Mouse (Mus musculus) ES-E14 (cell line): Measurements from ENCODE around the gene Gramd1b. TPM values are rescaled to one million over a fixed set of nuclear protein-coding genes. Genes with fewer than 3 reads are reported as not detected.

Source experiments
- DNase-seq: peaks from one replicate; pipeline ENCODE4 v3.0.0-alpha.2; 2013; ENCODE audit warnings: low read depth, low spot score
- H3K27ac ChIP-seq: 2 replicates; pipeline ENCODE4 v1.5.1; 2012; ENCODE audit warnings: low read depth, mild to moderate bottlenecking, low read length, moderate library complexity, mixed read lengths; ENCODE audit not compliant: poor library complexity, insufficient read depth, severe bottlenecking
- H3K36me3 ChIP-seq: 2 replicates; pipeline ENCODE4 v1.6.1; 2012; ENCODE audit warnings: mild to moderate bottlenecking, low read length, moderate library complexity, mixed read lengths; ENCODE audit not compliant: control insufficient read depth, poor library complexity, insufficient read depth, severe bottlenecking
- H3K4me1 ChIP-seq, 2 experiments: fragments of 150-350 bp in 1 of 2; sonication (generic) in 1 of 2; 2 replicates each; pipeline ENCODE4 v1.6.1; 2012; ENCODE audit warnings: low read length in 2 of 2, mild to moderate bottlenecking in 1 of 2, mixed read lengths in 1 of 2; ENCODE audit not compliant: control insufficient read depth in 2 of 2, insufficient read depth in 2 of 2, poor library complexity in 1 of 2
- H3K4me3 ChIP-seq, 2 experiments: fragments of 150-350 bp in 1 of 2; sonication (generic) in 1 of 2; 2 replicates each; pipeline ENCODE4 v1.5.1; 2012; ENCODE audit warnings: low read length in 2 of 2, low read depth in 1 of 2, mild to moderate bottlenecking in 1 of 2, mixed read lengths in 1 of 2; ENCODE audit not compliant: insufficient read depth in 1 of 2, poor library complexity in 1 of 2, severe bottlenecking in 1 of 2
- H3K9ac ChIP-seq: 2 replicates; pipeline ENCODE4 v1.6.1; 2012; ENCODE audit warnings: low read depth, mild to moderate bottlenecking, low read length, mixed read lengths; ENCODE audit not compliant: poor library complexity, insufficient read depth, severe bottlenecking
- H3K9me3 ChIP-seq: fragments of 150-350 bp; sonication (generic); 2 replicates; pipeline ENCODE4 v1.6.1; 2012; ENCODE audit warnings: low read depth, mild to moderate bottlenecking, low read length; ENCODE audit not compliant: control insufficient read depth, insufficient read depth
- CHD2 ChIP-seq: IDR thresholded peaks from 2 replicates; pipeline ENCODE4 v1.6.1; 2014; ENCODE audit warnings: mild to moderate bottlenecking, low read depth, low read length, inconsistent platforms
- HCFC1 ChIP-seq: IDR thresholded peaks from 2 replicates; pipeline ENCODE4 v1.6.1; 2012; ENCODE audit warnings: low read length, inconsistent platforms, borderline replicate concordance; ENCODE audit not compliant: insufficient read depth
- MAFK ChIP-seq: IDR thresholded peaks from 2 replicates; pipeline ENCODE4 v1.6.1; 2014; ENCODE audit warnings: mild to moderate bottlenecking, low read depth, low read length, inconsistent platforms; ENCODE audit not compliant: insufficient read depth
- ZC3H11A ChIP-seq: IDR thresholded peaks from 2 replicates; pipeline ENCODE4 v1.6.1; 2012; ENCODE audit warnings: low read depth, mild to moderate bottlenecking, inconsistent platforms, low read length, borderline replicate concordance
- ZNF384 ChIP-seq: IDR thresholded peaks from 2 replicates; pipeline ENCODE4 v1.6.1; 2012; ENCODE audit warnings: low read depth, low read length, inconsistent platforms
- in situ Hi-C, 2 experiments: fragments of 600-800 bp; cut with MboI; formaldehyde crosslinking; loops; one replicate each; pipeline ENCODE4 v1.15.1; 2025; ENCODE audit warnings: low sequenced_read_pairs in 2 of 2, inconsistent platforms in 1 of 2; ENCODE audit not compliant: unreplicated experiment in 2 of 2
- total RNA-seq: library from RNA; depleted of rRNA; stranded (reverse); fragments of 300-350 nt; gene quantifications from 2 replicates; pipeline ENCODE4 v1.2.3, GENCODE M21; 2012

Gramd1b gene
- total RNA-seq, 1 experiment = 24.1 TPM

GRCm38 (mm10) chr9:40420652-40421335 lies 110.4 kb downstream of the Gramd1b start:
- Histone ChIP-seq H3K4me3 (no peak overlapping the region), H3K9me3 (no peaks in the 10 kb centered on the region), H3K4me1 (peaks cover 0 to 5% of the 10 kb centered on the region in 2 experiments; a peak in 2 of 4 replicates), H3K36me3 (no peaks in the 10 kb centered on the region), H3K27ac (no peak overlapping the region), H3K9ac (no peak overlapping the region)
- in situ Hi-C loops = no loop called here
- no peak for TF ChIP-seq ZNF384
- no peak for TF ChIP-seq CHD2
- no peak for TF ChIP-seq MAFK
- no peak for DNase-seq

DNA sequence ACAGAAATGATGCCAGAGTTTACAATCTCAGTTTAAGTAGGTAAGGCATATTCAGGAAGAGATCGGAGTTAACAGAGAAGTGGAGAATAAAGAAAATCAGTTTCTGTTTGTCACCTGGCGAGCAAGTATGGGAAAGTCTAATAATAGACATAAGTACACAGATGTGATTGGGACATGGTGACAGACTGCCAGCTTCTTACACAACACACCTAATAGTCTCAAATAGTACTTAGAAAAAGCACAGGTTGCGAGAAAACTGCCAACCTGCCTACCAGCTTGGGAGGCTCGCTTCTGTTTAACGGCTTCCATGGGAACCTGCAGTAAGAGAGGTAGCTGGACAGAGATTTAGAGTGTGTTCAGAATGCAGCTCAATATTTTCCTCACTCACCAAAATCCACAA lies 112.4 kb downstream of the Gramd1b start:
- Histone ChIP-seq H3K27ac (no peak overlapping the region), H3K36me3 (no peaks in the 10 kb centered on the region), H3K4me1 (peaks cover 0 to 5% of the 10 kb centered on the region in 2 experiments; a peak in 2 of 4 replicates), H3K9ac (no peak overlapping the region), H3K9me3 (no peaks in the 10 kb centered on the region), H3K4me3 (no peak overlapping the region)
- TF ChIP-seq MAFK = no peak
- no peak for TF ChIP-seq ZNF384
- no peak for TF ChIP-seq ZC3H11A
- TF ChIP-seq CHD2 = no peak
- TF ChIP-seq HCFC1 = no peak
- no peak for DNase-seq
- in situ Hi-C loops = no loop called here

- in situ Hi-C loops = no loop called here
- peaks cover 0 to 11% of the 10 kb centered on the region in 2 experiments; a peak in 2 of 4 replicates for H3K4me1 ChIP-seq
Measured at GRCm38 (mm10) chr9:40416150-40416549, 115.0 kb downstream of the Gramd1b start.

DNA sequence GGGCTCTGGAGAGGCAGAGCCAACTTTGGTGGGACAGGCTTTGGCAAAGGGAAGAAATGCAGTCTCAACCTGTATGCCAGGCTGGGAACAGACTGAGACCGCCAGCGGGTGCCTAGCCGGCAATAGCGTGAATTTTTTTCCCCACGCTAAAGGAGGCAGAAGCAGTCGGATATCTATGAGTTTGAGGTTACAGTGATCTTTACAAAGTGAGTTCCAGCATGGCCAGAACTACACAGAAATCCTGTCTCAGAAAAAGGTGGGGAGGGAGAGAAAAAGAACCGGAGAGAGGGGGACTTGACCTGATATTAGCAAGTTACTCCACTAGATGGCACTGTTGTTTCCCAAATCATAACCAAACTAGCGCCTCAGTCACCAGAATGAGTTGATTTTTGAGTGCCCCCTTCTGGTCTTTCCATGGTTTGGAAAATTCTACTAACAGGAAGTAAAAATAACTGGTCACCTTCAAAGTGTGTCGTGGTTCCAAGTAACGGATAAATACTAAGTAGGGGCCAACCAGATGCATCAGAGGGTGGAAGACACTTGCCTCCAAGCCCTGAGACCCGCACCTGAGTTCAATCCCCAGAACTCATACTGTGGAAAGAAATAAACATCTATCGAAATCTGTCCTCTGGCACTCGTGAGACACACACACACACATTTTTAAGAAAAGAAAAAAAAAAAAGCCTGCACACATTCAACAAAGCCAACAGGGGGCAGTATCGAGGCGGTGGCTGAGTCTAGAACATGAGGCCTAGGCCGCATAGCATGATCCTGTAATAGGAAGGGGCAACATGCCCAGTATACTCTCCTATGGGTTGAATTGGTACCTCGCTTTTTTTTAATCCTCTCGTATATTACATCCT lies 116.0 kb downstream of the Gramd1b start:
- peak overlapping the region; percentile 40; the same call in 1 of the 2 replicates for H3K27ac ChIP-seq
- no peak for TF ChIP-seq HCFC1
- TF ChIP-seq ZC3H11A = no peak
- no peak for TF ChIP-seq MAFK
- TF ChIP-seq CHD2 = no peak
- TF ChIP-seq ZNF384 = 0 out of 2 replicates have a peak, but pooled peaks have one; percentile 36
- DNase-seq = peak; percentile 80
- H3K4me3 ChIP-seq = peak overlapping the region; percentile 86 to 91
- in situ Hi-C loops = no loop called here
- H3K9me3 ChIP-seq = no peaks in the 10 kb centered on the region
- H3K4me1 ChIP-seq = peaks cover 0 to 11% of the 10 kb centered on the region in 2 experiments; a peak in 2 of 4 replicates
- peak overlapping the region; percentile 90 for H3K9ac ChIP-seq
- H3K36me3 ChIP-seq = no peaks in the 10 kb centered on the region

More at GRCm38 (mm10) chr9:40416150-40416549, 115.0 kb downstream of the Gramd1b start:
- DNase-seq = no peak
- Histone ChIP-seq H3K9me3 (no peaks in the 10 kb centered on the region), H3K27ac (no peak overlapping the region), H3K4me3 (no peak overlapping the region), H3K36me3 (no peaks in the 10 kb centered on the region), H3K9ac (no peak overlapping the region)
- no peak for TF ChIP-seq MAFK
- TF ChIP-seq HCFC1 = no peak
- no peak for TF ChIP-seq ZC3H11A
- no peak for TF ChIP-seq CHD2
- TF ChIP-seq ZNF384 = no peak
